Mouse (Mus musculus) lung, adult 2 months (tissue): ENCODE results near the gene Dcaf11. TPM values are rescaled to one million over a fixed set of nuclear protein-coding genes. Genes with fewer than 3 reads are reported as not detected.

Experiments used
- DNase-seq: peaks from one replicate; pipeline ENCODE4 v3.0.0; 2022
- H3K4me1 ChIP-seq: fragments of 200-500 bp; 2 replicates; pipeline ENCODE4 v1.6.1; 2011; ENCODE audit warnings: low read length; ENCODE audit not compliant: control insufficient read depth, insufficient read depth
- H3K4me3 ChIP-seq: fragments of 200-500 bp; replicated peaks from 2 replicates; pipeline ENCODE3; 2011; ENCODE audit warnings: low read depth, mild to moderate bottlenecking, control low read depth, low read length; ENCODE audit errors: extremely low read depth
- CTCF ChIP-seq: fragments of 200-500 bp; IDR thresholded peaks from 2 replicates; pipeline ENCODE4 v1.5.1; 2011; ENCODE audit warnings: mild to moderate bottlenecking, low read length, control low read depth; ENCODE audit not compliant: insufficient read depth
- POLR2A ChIP-seq: fragments of 200-500 bp; IDR thresholded peaks from 2 replicates; pipeline ENCODE4 v1.6.1; 2011; ENCODE audit warnings: low read depth, mild to moderate bottlenecking, control low read depth, low read length, borderline replicate concordance; ENCODE audit errors: extremely low read depth
- WGBS: fragments of 180-500 bp; shearing (Covaris S2); methylation state at CpG from one replicate; pipeline ENCODE4 v1.1.7; 2018; 5-methylcytosine and 5-hydroxymethylcytosine counted together
- polyA plus RNA-seq: library from polyadenylated mRNA; depleted of rRNA; stranded (reverse); fragments of >200 nt; gene quantifications from 2 replicates; pipeline ENCODE4 v1.2.3, GENCODE M21; 2012

Dcaf11 gene
- polyA plus RNA-seq, 1 experiment = 124 TPM

DNA sequence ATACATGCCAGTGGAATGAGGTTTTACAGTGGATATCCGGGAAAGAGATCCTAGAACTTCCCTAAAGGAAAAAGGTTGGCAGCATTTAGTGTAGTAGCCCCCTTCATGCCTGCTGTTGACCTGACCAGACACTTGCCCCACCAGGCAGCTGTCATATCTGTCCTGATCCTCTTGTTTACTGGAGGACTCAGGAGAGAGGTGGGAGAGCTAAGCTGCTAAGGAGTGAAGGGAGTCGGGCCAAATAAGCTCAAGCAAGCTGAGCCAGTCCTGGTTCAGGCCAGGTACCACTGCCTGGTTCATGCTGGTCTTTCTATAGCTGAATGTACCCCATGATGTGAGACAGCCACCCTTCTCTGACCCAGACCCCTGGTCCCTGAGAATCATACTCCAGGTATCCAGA lies 33.1 kb upstream of the Dcaf11 start:
- Histone ChIP-seq H3K4me1 (no peaks in the 10 kb centered on the region), H3K4me3 (no peak overlapping the region)
- WGBS = 80% methylated on average over 2 of the region's 2 CpGs
- TF ChIP-seq POLR2A (no peak), CTCF (no peak)
- DNase-seq = no peak

DNA sequence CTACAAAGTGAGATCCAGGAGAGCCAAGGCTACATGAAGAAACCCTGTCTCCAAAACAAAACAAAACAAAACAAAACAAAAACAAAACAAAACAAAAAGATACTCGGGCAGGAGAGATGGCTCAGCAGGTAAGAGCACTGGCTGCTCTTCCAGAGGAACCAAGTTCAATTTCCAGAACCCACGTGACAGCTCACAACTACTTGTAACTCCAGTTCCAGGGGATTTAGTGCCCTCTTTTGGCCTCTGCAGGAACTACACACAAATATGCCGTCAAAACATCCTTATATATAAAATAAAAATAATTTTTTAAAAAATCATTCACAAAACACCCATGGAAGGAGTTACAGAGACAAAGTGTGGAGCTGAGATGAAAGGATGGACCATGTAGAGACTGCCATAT lies 31.9 kb upstream of the Dcaf11 start:
- 22% methylated on average over 3 of the region's 3 CpGs for WGBS
- Histone ChIP-seq H3K4me1 (no peaks in the 10 kb centered on the region), H3K4me3 (no peak overlapping the region)
- DNase-seq = no peak
- no peak for TF ChIP-seq CTCF
- TF ChIP-seq POLR2A = no peak

DNA sequence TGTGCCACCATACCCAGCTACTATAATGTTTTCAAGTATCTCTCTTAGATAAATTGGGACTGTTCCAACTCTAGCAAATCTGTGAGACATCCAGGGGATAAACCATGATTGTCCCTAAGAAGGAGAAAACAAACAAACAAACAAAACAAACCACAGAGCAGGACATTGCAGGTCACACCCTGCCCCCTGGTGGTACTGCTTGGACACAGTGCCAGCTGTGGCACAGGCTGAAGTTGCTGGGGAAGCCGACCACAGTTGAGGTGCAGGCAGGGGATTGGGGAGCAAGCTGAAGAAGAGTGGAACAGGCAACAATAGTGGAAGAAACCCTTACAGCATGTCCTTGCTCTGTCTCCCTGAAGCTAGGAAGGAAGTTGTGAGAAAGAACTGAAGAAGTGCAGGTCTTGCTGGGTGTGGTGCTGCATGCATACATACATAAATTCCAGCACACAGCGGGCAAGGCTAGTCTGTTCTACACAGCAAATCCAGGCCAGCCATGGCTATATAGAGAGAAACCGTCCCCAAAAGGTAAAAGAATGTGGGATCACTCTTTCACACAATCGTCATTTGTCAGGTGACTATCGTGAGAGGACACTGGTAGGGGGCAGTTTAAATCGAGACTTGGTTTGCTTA lies 23.6 kb upstream of the Dcaf11 start:
- no peak overlapping the region for H3K4me3 ChIP-seq
- DNase-seq = peak; percentile 12
- H3K4me1 ChIP-seq = 0 out of 2 replicates have a peak, but pooled peaks cover 3% of the 10 kb centered on the region
- WGBS = 44% methylated on average over 6 of the region's 6 CpGs
- peak; percentile 79 for TF ChIP-seq CTCF
- TF ChIP-seq POLR2A = no peak

DNA sequence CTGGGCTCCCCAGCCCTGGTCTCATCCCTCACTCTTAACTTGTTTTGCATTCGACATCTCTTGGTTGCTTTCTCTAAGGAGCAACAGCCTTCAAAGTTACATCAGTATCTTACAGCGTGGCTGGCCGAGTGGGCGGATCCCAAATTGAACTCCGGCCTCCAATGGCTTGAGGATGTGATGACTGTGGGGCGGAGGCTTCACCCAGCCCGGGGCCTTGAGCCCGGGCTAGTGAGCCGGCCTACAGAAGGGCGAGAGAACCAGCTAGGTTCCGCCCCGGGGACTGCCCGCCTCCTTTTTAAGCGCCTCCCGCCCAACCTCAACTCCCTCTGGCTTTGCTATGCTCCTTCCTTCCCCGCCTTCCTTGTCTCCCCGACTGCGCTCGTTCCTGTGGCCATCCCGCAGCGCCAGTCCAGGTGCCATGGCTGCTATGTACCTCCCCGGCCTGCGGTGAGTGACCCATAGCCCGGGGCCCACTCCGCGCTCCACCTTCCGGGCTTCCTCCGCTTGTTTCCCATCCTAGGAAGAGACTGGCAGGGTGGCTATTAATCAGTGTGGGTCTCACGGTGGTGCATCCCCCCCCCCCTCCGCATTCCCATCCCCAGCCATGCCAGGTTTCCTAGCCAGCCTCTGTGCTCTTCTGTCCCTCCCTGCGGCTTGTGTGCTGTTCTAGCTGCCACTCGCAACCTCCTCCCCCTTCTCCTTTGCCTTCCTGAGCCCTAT lies 19.6 kb upstream of the Dcaf11 start, which contains the start of gene Pck2:
TSS of gene Pck2 (plus strand) at position 200 of the 720 bp plus-strand sequence.
- 0 out of 2 replicates have a peak, but pooled peaks cover 3% of the 10 kb centered on the region for H3K4me1 ChIP-seq
- peak; percentile 79 for DNase-seq
- peak within 1 kb of the TSS; percentile 96 for H3K4me3 ChIP-seq
- TF ChIP-seq POLR2A = peak; percentile 89; the same call in 1 of the 2 replicates
- TF ChIP-seq CTCF = no peak
- WGBS = under 1% methylated on average over 32 of the region's 32 CpGs

DNA sequence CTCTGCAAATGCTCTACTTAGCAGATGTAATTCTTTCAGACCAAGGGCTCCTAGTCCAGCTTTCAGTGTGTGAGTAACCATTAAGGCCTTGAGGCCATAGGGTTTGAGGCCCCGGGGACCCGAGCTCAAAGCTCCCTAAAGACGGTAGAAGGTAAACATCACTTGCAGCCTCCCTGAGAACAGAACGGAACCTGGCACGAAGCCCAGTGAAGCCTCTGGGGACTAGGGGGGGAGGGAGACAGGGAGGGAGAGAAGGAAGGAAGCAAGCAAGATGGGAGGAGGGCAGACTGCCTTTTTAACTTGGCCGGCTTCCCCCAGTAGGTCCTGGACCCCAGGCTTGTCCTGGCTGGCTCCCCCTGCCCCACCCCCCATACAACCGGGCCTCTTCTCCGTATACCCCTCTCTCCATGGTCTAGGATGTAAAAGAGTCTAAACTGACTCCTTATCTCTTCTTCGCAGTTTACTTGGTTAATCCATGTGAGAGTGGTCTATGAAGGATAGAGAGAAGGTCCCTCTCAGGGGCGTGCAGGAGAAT lies 19.0 kb upstream of the Dcaf11 start:
- peak overlapping the region; percentile 96 for H3K4me3 ChIP-seq
- peak; percentile 72 for DNase-seq
- TF ChIP-seq CTCF (no peak), POLR2A (no peak)
- 0 out of 2 replicates have a peak, but pooled peaks cover 3% of the 10 kb centered on the region for H3K4me1 ChIP-seq
- WGBS = 3% methylated on average over 10 of the region's 10 CpGs

DNA sequence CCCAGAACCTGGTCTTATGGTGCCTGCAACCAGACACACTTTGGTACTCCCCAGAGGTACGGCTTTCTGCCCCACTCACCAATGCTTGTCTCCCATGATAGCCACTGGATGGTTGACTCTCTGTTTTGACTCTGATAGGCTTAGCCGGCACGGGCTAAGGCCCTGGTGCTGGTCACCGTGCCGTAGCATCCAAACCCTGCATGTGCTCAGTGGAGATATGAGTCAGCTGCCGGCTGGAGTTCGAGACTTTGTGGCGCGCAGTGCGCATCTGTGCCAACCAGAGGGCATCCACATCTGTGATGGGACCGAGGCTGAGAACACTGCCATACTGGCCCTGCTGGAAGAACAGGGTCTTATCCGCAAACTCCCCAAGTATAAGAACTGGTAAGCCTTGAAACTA lies 17.5 kb upstream of the Dcaf11 start:
- Histone ChIP-seq H3K4me1 (0 out of 2 replicates have a peak, but pooled peaks cover 3% of the 10 kb centered on the region), H3K4me3 (no peak overlapping the region)
- no peak for DNase-seq
- no peak for TF ChIP-seq CTCF
- TF ChIP-seq POLR2A = no peak
- WGBS = 94% methylated on average over 12 of the region's 12 CpGs

DNA sequence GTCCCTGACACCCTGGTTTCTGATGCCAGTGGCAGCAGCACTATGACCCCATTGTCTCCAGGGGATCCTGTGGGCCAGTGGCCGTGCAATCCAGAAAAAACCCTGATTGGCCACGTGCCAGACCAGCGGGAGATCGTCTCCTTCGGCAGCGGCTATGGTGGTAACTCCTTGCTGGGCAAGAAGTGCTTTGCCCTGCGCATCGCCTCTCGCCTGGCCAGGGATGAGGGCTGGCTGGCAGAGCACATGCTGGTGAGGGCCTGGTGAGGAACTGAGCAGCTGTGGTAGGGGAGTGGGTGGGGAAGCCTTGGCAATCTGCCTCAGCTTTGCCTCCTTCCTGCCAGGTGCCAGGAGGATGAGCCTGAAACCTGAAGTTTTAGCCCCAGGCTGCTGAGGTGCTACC lies 15.5 kb upstream of the Dcaf11 start:
- DNase-seq = no peak
- no peak for TF ChIP-seq POLR2A
- TF ChIP-seq CTCF = no peak
- no peak overlapping the region for H3K4me3 ChIP-seq
- 68% methylated on average over 9 of the region's 9 CpGs for WGBS
- H3K4me1 ChIP-seq = 0 out of 2 replicates have a peak, but pooled peaks cover 3% of the 10 kb centered on the region

DNA sequence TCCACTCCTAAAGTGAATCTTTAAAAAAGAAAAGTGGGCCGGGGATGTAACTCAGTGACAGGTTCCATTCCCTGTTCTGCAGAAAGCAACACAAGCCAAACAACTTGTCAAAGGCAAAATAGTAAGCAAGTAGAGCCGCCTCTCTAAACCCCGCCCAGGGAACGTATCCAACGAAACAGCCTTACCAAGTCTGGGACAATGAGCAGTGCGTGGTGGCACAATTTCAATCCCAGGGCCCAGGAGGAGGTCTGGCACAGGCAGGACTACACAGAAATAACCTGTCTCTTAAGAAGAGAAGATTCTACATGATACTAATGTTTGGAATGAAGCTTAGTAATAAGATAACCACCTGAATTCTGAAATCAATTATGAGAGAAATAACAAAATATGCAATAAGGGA lies 9.6 kb upstream of the Dcaf11 start:
- TF ChIP-seq CTCF = no peak
- TF ChIP-seq POLR2A = no peak
- no peaks in the 10 kb centered on the region for H3K4me1 ChIP-seq
- WGBS = 82% methylated on average over 6 of the region's 6 CpGs
- H3K4me3 ChIP-seq = no peak overlapping the region
- DNase-seq = no peak

DNA sequence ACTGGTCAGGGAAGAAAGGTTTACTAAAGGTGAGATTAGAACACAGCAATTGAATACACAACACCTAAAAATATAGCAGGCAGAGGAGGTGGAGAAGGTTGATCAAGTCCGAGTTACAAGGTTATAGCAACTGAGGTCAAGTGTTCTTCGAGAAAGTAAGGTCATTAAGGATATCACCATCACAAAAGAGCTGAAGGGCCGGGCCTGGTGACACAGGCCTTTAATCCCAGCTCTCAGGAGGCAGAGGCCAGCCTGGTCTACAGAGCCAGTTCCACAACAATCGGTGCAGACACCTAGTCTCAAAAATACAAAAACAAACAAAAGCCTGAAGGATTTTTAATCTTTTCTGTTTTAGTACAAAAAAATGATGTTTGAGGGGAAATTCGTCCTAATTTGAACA lies 8.5 kb upstream of the Dcaf11 start:
- H3K4me3 ChIP-seq = no peak overlapping the region
- no peak for DNase-seq
- WGBS = 65% methylated on average over 5 of the region's 5 CpGs
- no peaks in the 10 kb centered on the region for H3K4me1 ChIP-seq
- TF ChIP-seq POLR2A (no peak), CTCF (no peak)
